In genomic region chr3:88191146-88191545, GRCm38 (mm10) we compare ENCODE assay signal across 12 mouse cellular contexts. TPM values are rescaled to one million over a fixed set of nuclear protein-coding genes. Genes with fewer than 3 reads are reported as not detected.
DNase-seq lines count a peak whose midpoint lies in the region; ATAC-seq and TF ChIP-seq lines count a peak whose summit lies in the region.
"Had no signal": no experiment of that assay in that cellular context is flagged by ENCODE, and none has a peak within 500 bp of the region (broad histone marks: within the 10 kb centered on the region; RNA-seq: fewer than 3 reads in every experiment).

No protein-coding gene starts in this region.

- H3K27ac ChIP-seq in heart, postnatal 0 days (ENCODE audit: low read depth) = no peak overlapping the region
- H3K27ac ChIP-seq in hindbrain, embryonic 16.5 days (ENCODE audit: low read depth, low read length) = no peak overlapping the region
- H3K27ac ChIP-seq in heart, embryonic 10.5 days = no peak overlapping the region
- H3K27ac ChIP-seq: left cerebral cortex, adult 2 months had no signal

- H3K4me1 ChIP-seq in heart, postnatal 0 days (ENCODE audit: control insufficient read depth, insufficient read depth) = no peaks in the 10 kb centered on the region
- H3K4me1 ChIP-seq in hindbrain, embryonic 16.5 days (ENCODE audit: control insufficient read depth, insufficient read depth, low read depth, low read length) = no peaks in the 10 kb centered on the region
- H3K4me1 ChIP-seq in heart, embryonic 10.5 days = no peaks in the 10 kb centered on the region

- H3K4me2 ChIP-seq in heart, postnatal 0 days (ENCODE audit: low read depth, low read length) = no peak overlapping the region
- H3K4me2 ChIP-seq in hindbrain, embryonic 16.5 days (ENCODE audit: low read length) = no peak overlapping the region

- H3K4me3 ChIP-seq in heart, postnatal 0 days (ENCODE audit: low read depth, low read length) = no peak overlapping the region
- H3K4me3 ChIP-seq in hindbrain, embryonic 16.5 days (ENCODE audit: low read length) = no peak overlapping the region
- no peak overlapping the region for H3K4me3 ChIP-seq in heart, embryonic 10.5 days
- H3K4me3 ChIP-seq: left cerebral cortex, adult 2 months had no signal

- intact Hi-C loops in heart, postnatal 36 days (cut with DNase I) = no loop called here

- no peak overlapping the region for H3K9ac ChIP-seq in heart, postnatal 0 days (replicated peaks; ENCODE audit: low read depth, low read length)
- no peak overlapping the region for H3K9ac ChIP-seq in hindbrain, embryonic 16.5 days (ENCODE audit: low read depth, low read length)

- H3K36me3 ChIP-seq in heart, postnatal 0 days (replicated peaks; ENCODE audit: control insufficient read depth, insufficient read depth, low read length) = no peaks in the 10 kb centered on the region
- no peaks in the 10 kb centered on the region for H3K36me3 ChIP-seq in hindbrain, embryonic 16.5 days (ENCODE audit: control insufficient read depth, insufficient read depth, low read length)
- no peaks in the 10 kb centered on the region for H3K36me3 ChIP-seq in heart, embryonic 10.5 days

- no peak for ATAC-seq in heart, postnatal 0 days (ENCODE audit: insufficient read depth, low read depth)
- ATAC-seq in hindbrain, embryonic 16.5 days = peak; percentile 57; the same call in 1 of the 2 replicates

- WGBS in heart, postnatal 0 days = 25% methylated on average over 3 of the region's 3 CpGs
- WGBS in hindbrain, embryonic 16.5 days = 19% methylated on average over 3 of the region's 3 CpGs
- 23% methylated on average over 3 of the region's 3 CpGs for WGBS in heart, embryonic 10.5 days

- no peak for DNase-seq in heart, postnatal 0 days (ENCODE audit: low spot score)
- DNase-seq in heart, postnatal 36 days = no peak
- DNase-seq in spleen, postnatal 36 days (ENCODE audit: low spot score in 2 of 2) = peak; percentile 29 to 30
- no peak for DNase-seq in spleen, postnatal 4 days (ENCODE audit: low spot score in 2 of 2)
- no peak for DNase-seq in frontal cortex, postnatal 14 days (ENCODE audit: low spot score in 2 of 2)
- no peak for DNase-seq in heart, embryonic 10.5 days (ENCODE audit: low spot score)
- DNase-seq in embryo, embryonic 11 days = no peak
- DNase-seq: heart, adult 18-20 months; kidney, adult 2 months; lung, adult 18-20 months had no signal

- H3K27me3 ChIP-seq in heart, postnatal 0 days (ENCODE audit: control insufficient read depth, insufficient read depth, low read length) = peaks cover 38% of the 10 kb centered on the region
- H3K27me3 ChIP-seq in hindbrain, embryonic 16.5 days (replicated peaks; ENCODE audit: control insufficient read depth, insufficient read depth, low read length) = no peaks in the 10 kb centered on the region
- H3K27me3 ChIP-seq in heart, embryonic 10.5 days (ENCODE audit: insufficient read depth, poor library complexity, severe bottlenecking) = peaks cover 60% of the 10 kb centered on the region

- no peak for TF ChIP-seq EP300 in heart, postnatal 0 days (IDR thresholded peaks at IDR 0.05; ENCODE audit: low read depth)

- peak; percentile 23; the same call in 1 of the 2 replicates for TF ChIP-seq CTCF in heart, postnatal 0 days (IDR thresholded peaks at IDR 0.05; ENCODE audit: low read depth)

- no peaks in the 10 kb centered on the region for H3K9me3 ChIP-seq in heart, postnatal 0 days (replicated peaks; ENCODE audit: control insufficient read depth, low read length)
- no peaks in the 10 kb centered on the region for H3K9me3 ChIP-seq in hindbrain, embryonic 16.5 days (ENCODE audit: control insufficient read depth, low read length)
- H3K9me3 ChIP-seq in heart, embryonic 10.5 days = no peaks in the 10 kb centered on the region

RNA-seq across cellular contexts. Expression of gene Mef2d, which starts 49.0 kb away (rescaled TPM):
- total RNA-seq in heart, postnatal 0 days (2014; rRNA removed; ENCODE audit: low replicate concordance) = 70.8 and 75.8 TPM in 2 replicates
- 30.0 and 30.8 TPM in 2 replicates for polyA plus RNA-seq in heart, postnatal 0 days (2015; fragmentation: Nextera tagmentation; extraction: Ambion mirVana)
- total RNA-seq in heart, postnatal 36 days (2021) = 100 to 1,000 TPM; 123 to 138 TPM
- 16.4 and 24.1 TPM in 2 replicates for polyA plus RNA-seq in hindbrain, embryonic 16.5 days (2015; fragmentation: Nextera tagmentation; extraction: Ambion mirVana)
- 35.8 and 47.3 TPM in 2 replicates for polyA plus RNA-seq in heart, embryonic 10.5 days (2016; fragmentation: Nextera tagmentation; extraction: Ambion mirVana)

Comparison
In these comparisons a context has a peak if more than half of its experiments do, and no peak if none do; other contexts are left out.
1. DNase-seq: peak in spleen, postnatal 36 days (2 of 2); none in heart, postnatal 0 days (single experiment), heart, postnatal 36 days (0 of 2), spleen, postnatal 4 days (0 of 2), frontal cortex, postnatal 14 days (0 of 2), heart, embryonic 10.5 days (single experiment) and embryo, embryonic 11 days (single experiment).